Mouse (Mus musculus): ENCODE results near the gene Dnttip2.
A peak's percentile ranks its signal among the peaks of the same experiment; 100 is the strongest.

GRCm38 (mm10) chr3:122295511-122295910 is 21.3 kb downstream of the Dnttip2 start:
- peak; percentile 99 for TF ChIP-seq MAFK (IDR thresholded peaks at IDR 0.05; ENCODE audit: insufficient read depth, low read depth, low read length)
- TF ChIP-seq ZNF384 (IDR thresholded peaks at IDR 0.05; ENCODE audit: low read depth, low read length), result no peak
- TF ChIP-seq HCFC1 (IDR thresholded peaks at IDR 0.05; ENCODE audit: borderline replicate concordance, insufficient read depth, low read length), result no peak
- no peak for TF ChIP-seq CHD2 (IDR thresholded peaks at IDR 0.05; ENCODE audit: low read depth, low read length)

All from ES-E14 (cell line).